Mouse (Mus musculus) hindbrain, postnatal 0 days (tissue): ENCODE results near the gene Stk17b. TPM values are rescaled to one million over a fixed set of nuclear protein-coding genes. Genes with fewer than 3 reads are reported as not detected.

Experiments used
- ATAC-seq: fragments of 200-750 bp; cut with Nextera tagmentation; 2 replicates; pipeline ENCODE4 v1.8.0; 2017; ENCODE audit warnings: mild to moderate bottlenecking, moderate TSS enrichment, moderate library complexity
- DNase-seq: peaks from one replicate; pipeline ENCODE4 v3.0.0-alpha.2; 2015; ENCODE audit warnings: low spot score
- H3K27ac ChIP-seq: fragments of 300-500 bp; sonication (generic); 2 replicates; pipeline ENCODE4 v1.5.1; 2014; ENCODE audit warnings: mild to moderate bottlenecking
- H3K27me3 ChIP-seq: fragments of 300-500 bp; sonication (generic); 2 replicates; pipeline ENCODE4 v1.6.1; 2014; ENCODE audit warnings: low read length, mixed read lengths; ENCODE audit not compliant: insufficient read depth
- H3K36me3 ChIP-seq: fragments of 300-500 bp; sonication (generic); 2 replicates; pipeline ENCODE4 v1.6.1; 2014; ENCODE audit warnings: low read length, mixed read lengths; ENCODE audit not compliant: insufficient read depth
- H3K4me1 ChIP-seq: fragments of 300-500 bp; sonication (generic); 2 replicates; pipeline ENCODE4 v1.6.1; 2014; ENCODE audit warnings: antibody characterized with exemption, low read length, mixed read lengths; ENCODE audit not compliant: insufficient read depth
- H3K4me2 ChIP-seq: fragments of 300-500 bp; sonication (generic); 2 replicates; pipeline ENCODE4 v1.6.1; 2014; ENCODE audit warnings: low read depth, mild to moderate bottlenecking, low read length, moderate library complexity, mixed read lengths
- H3K4me3 ChIP-seq: fragments of 300-500 bp; sonication (generic); 2 replicates; pipeline ENCODE4 v1.5.1; 2014; ENCODE audit warnings: low read length
- H3K9ac ChIP-seq: fragments of 300-500 bp; sonication (generic); replicated peaks from 2 replicates; pipeline ENCODE4 v1.6.1; 2014; ENCODE audit warnings: mild to moderate bottlenecking, low read length, moderate library complexity, mixed read lengths
- H3K9me3 ChIP-seq: fragments of 300-500 bp; sonication (generic); 2 replicates; pipeline ENCODE4 v1.6.1; 2016; ENCODE audit warnings: low read length, mixed read lengths
- CTCF ChIP-seq: IDR thresholded peaks from 2 replicates; pipeline ENCODE4 v1.5.1; 2016; ENCODE audit warnings: antibody characterized with exemption, control low read depth, low read depth
- WGBS: fragments of 180-500 bp; shearing (Covaris S2); extraction: QIAGEN DNeasy Blood & Tissue Kit; methylation state at CpG from one replicate; pipeline ENCODE4 v1.1.7; 2014; 5-methylcytosine and 5-hydroxymethylcytosine counted together
- polyA plus RNA-seq: library from polyadenylated mRNA; unstranded; fragments of >200 nt; fragmentation: Nextera tagmentation; extraction: Ambion mirVana; gene quantifications from 2 replicates; pipeline ENCODE4 v1.2.1, GENCODE M21; 2015
- total RNA-seq: library from RNA; depleted of rRNA; stranded (reverse); fragments of >200 nt; gene quantifications from 2 replicates; pipeline ENCODE4 v1.2.3, GENCODE M21; 2014; rRNA removed

The Stk17b gene
- total RNA-seq = 4.9 and 5.4 TPM in 2 replicates
- 5.7 and 6.5 TPM in 2 replicates for polyA plus RNA-seq

DNA sequence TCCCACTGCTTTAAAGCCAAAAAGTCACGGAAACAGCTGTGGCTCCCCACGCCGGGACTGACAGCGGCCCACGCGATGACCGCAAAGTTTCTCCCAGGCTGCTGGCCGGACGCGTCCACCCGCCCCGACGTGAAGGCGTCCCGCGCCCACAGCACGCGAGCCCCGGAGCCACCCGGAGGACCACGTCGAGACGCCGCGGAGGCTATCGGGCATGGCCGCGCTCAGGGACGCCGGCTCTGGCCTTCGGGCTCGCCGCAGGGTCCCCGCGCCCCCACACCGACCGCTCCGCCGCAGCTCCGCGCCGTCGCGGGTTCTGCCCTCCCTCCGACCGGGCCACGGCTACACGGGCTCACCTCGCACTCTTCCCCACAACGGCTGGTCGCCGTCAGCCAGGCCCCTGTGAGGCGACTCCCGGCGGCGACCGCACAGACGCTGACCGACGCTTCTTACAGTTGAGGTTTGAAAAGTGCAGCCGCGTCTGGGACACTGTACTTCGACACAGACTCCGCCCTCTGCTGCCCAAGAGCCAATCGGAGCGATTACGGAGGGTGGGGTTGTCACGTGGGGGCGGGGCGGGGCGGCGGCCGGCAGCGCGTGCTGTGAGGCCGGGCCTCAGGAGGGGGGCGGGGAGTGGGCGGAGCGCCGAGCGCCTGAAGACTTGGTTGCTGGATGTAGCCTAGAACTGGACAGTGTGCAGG lies at the start of gene Stk17b:
Stk17b (minus strand) TSS at position 504 of the 698 bp plus-strand sequence.
- no peaks in the 10 kb centered on the region for H3K4me1 ChIP-seq
- H3K27me3 ChIP-seq = no peaks in the 10 kb centered on the region
- peak within 1 kb of the TSS; percentile 82 for H3K4me3 ChIP-seq
- H3K4me2 ChIP-seq = peak within 1 kb of the TSS; percentile 64
- peak within 1 kb of the TSS; percentile 61 for H3K9ac ChIP-seq
- no peaks in the 10 kb centered on the region for H3K36me3 ChIP-seq
- WGBS = under 1% methylated on average over 79 of the region's 81 CpGs
- ATAC-seq (peak; percentile 98), DNase-seq (peak; percentile 91)
- no peak for TF ChIP-seq CTCF
- H3K9me3 ChIP-seq = no peaks in the 10 kb centered on the region
- peak within 1 kb of the TSS; percentile 67; the same call in 1 of the 2 replicates for H3K27ac ChIP-seq

DNA sequence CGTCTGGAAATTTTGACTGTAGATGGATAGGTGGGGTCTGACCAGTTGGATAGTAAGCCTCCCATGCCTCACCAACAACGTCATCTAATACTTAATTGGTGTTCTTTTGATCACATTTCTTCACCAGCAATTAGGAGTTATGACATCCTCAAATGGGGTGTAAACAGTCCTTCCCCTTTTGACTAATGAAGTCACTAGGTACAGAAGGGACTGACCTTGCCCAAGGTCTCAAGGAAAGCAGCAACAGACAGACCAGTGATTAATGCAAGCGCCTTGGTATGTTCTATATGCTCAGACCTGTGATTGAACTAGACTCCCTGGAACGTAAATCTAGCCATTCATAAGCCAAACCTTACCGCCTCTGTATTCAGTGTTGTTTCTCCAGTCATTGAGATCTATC lies 45.3 kb upstream of the Stk17b start:
- Histone ChIP-seq H3K4me3 (no peak overlapping the region), H3K27ac (no peak overlapping the region), H3K9ac (no peak overlapping the region), H3K9me3 (no peaks in the 10 kb centered on the region), H3K4me2 (no peak overlapping the region), H3K36me3 (no peaks in the 10 kb centered on the region; the same call in 1 of the 2 replicates), H3K27me3 (no peaks in the 10 kb centered on the region), H3K4me1 (no peaks in the 10 kb centered on the region)
- 90% methylated on average over 5 of the region's 5 CpGs for WGBS
- DNase-seq = no peak
- no peak for ATAC-seq
- TF ChIP-seq CTCF = no peak

DNA sequence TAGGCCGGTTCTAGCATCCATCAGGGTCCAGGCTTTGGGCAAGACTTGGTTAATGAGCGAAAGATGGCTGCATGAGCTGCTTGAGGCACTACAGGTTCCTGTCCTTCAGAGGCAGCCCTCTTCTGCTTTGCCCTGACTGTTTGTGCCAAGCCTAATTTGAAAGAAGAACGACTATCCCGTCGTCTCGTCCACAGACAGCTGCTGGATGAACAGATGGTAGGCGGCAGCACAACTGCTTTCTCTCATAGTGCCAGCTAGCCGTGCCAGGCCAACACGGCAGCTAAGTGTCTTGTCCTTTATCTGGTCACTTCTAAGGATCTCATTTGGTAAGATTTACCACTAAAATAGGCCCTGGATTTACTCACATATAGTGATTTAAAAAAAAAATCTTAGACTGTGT lies 44.1 kb upstream of the Stk17b start:
- peak; percentile 89 for ATAC-seq

DNA sequence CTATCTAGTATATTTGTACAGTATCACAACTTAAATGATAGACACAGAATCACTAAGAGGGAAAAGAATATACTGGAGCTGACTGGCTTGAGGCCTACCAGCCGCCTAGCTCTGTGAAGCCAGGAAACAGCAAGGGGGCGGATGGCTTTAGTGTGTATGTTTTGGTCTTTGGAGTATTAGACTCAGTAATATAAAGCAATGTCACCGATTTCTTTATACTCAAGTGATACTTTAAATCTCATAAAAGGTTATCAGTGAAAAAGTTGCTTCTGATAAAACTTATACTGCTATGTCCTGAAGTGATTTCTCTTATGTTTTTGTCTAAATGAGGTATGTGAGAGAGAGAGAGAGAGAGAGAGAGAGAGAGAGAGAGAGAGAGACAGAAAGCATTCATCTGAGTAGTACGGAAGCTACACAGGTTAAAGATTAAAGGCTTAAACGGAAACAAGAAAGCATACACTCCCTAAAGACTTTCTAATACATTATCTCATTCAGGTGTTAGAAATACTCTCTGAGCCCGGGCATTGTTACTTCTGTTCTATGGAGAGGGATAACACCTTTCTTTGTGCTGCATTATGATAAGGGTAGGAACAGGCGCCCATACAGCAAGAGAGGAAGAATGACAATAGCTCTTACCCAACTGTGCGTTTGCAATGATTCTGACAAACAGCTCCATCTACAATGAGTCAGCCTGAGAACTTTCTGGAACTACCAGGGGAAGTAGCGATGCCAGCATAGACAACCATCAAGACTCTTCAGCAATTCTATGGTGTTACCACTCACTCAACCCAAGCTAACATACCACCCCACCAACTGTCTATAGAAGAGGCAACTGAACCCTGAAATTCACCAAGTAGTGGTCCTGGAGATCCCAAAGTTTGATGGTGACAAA lies 39.7 kb upstream of the Stk17b start:
- no peak overlapping the region for H3K9ac ChIP-seq
- DNase-seq (no peak), ATAC-seq (no peak)
- H3K27me3 ChIP-seq = no peaks in the 10 kb centered on the region
- WGBS = 73% methylated on average over 9 of the region's 9 CpGs
- H3K27ac ChIP-seq = peak overlapping the region; percentile 32; the same call in 1 of the 2 replicates
- H3K4me3 ChIP-seq = no peak overlapping the region
- no peaks in the 10 kb centered on the region for H3K9me3 ChIP-seq
- no peak overlapping the region for H3K4me2 ChIP-seq
- H3K36me3 ChIP-seq = no peaks in the 10 kb centered on the region
- H3K4me1 ChIP-seq = peaks cover 11% of the 10 kb centered on the region
- no peak for TF ChIP-seq CTCF

More for the DNA sequence above, 44.1 kb upstream of the Stk17b start:
- TF ChIP-seq CTCF = no peak
- Histone ChIP-seq H3K27ac (peak overlapping the region; percentile 20; the same call in 1 of the 2 replicates), H3K4me2 (no peak overlapping the region), H3K9ac (no peak overlapping the region), H3K9me3 (no peaks in the 10 kb centered on the region), H3K27me3 (no peaks in the 10 kb centered on the region), H3K4me1 (peaks cover 3% of the 10 kb centered on the region), H3K36me3 (no peaks in the 10 kb centered on the region; the same call in 1 of the 2 replicates), H3K4me3 (no peak overlapping the region)
- DNase-seq = peak; percentile 72
- WGBS = 48% methylated on average over 9 of the region's 9 CpGs

DNA sequence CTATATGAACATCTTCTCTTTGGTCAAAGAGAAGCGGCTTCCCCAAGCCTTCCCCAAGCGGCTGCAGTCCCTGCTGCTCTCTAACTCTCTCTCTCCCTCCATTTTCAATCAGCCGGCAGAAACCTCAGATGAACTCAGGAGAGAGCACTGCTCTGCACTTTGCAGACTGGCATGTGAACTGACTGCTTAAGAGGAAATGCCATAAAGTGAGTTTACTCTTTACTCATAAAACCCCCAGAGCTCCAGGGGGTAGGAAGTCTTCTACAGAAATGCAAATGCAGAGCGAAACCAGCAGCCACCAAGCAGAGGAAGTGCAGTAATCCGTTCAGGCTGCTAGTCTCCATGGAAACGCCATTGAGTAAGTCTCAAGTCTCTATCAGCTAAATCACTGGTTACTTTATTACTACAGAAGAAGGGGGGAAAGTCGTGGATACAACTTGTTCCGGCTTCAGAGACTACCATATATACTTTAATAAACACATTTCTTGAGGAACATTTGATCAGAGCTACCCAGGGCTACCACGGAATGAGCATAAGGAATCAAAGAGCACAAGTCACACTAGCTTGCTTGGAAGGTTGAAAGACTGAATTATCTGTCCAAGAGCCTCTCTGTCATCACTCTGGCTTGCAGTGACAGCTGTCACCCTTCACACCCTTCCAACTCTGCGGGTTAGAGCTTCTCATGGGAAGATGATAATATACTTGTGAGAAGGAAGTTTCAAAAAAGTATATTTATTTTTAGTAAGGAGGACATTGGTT lies 38.8 kb upstream of the Stk17b start:
- peak; percentile 82 for DNase-seq
- no peak overlapping the region for H3K4me3 ChIP-seq
- ATAC-seq = peak; percentile 94
- 0 out of 2 replicates have a peak overlapping the region, but pooled peaks have one; percentile 1 for H3K9ac ChIP-seq
- peaks cover 11% of the 10 kb centered on the region for H3K4me1 ChIP-seq
- no peaks in the 10 kb centered on the region for H3K36me3 ChIP-seq
- H3K4me2 ChIP-seq = peak overlapping the region; percentile 39
- no peaks in the 10 kb centered on the region for H3K27me3 ChIP-seq
- no peaks in the 10 kb centered on the region for H3K9me3 ChIP-seq
- no peak for TF ChIP-seq CTCF
- H3K27ac ChIP-seq = peak overlapping the region; percentile 32
- WGBS = 3% methylated on average over 10 of the region's 10 CpGs

DNA sequence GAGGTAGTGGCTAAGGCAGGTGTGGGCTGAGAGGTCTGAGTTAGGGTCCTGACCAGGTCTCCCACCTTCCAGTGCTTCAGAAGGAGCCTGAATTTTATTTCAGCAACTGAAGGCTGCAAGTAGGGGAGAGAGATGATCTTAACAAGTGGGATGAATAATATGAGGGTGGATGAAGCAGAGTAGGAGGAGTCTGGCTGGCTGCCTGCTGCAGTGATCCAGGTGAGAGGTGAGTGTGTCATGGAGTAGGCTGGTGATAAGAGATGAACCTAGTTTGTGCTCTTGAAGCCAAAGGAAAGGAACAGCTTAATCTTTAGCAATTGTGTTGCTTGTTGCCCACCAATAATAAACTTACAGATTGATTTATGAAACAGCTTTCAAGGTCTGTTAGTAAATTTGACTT lies 37.0 kb upstream of the Stk17b start:
- Histone ChIP-seq H3K9ac (no peak overlapping the region), H3K36me3 (no peaks in the 10 kb centered on the region), H3K4me2 (no peak overlapping the region), H3K27me3 (no peaks in the 10 kb centered on the region), H3K27ac (no peak overlapping the region), H3K9me3 (no peaks in the 10 kb centered on the region), H3K4me3 (no peak overlapping the region), H3K4me1 (peaks cover 11% of the 10 kb centered on the region)
- DNase-seq (no peak), ATAC-seq (no peak)
- no peak for TF ChIP-seq CTCF
